Mouse (Mus musculus) large intestine, adult 2 months (tissue): ENCODE results near the gene Dusp6. TPM values are rescaled to one million over a fixed set of nuclear protein-coding genes. Genes with fewer than 3 reads are reported as not detected.

Experiments
- DNase-seq: peaks from one replicate; pipeline ENCODE4 v3.0.0-alpha.2; 2012; ENCODE audit warnings: low read depth, low spot score
- WGBS: fragments of 180-500 bp; shearing (Covaris S2); methylation state at CpG from one replicate; pipeline ENCODE4 v1.1.7; 2018; 5-methylcytosine and 5-hydroxymethylcytosine counted together
- polyA plus RNA-seq: library from polyadenylated mRNA; depleted of rRNA; stranded (reverse); fragments of >200 nt; gene quantifications from 2 replicates; pipeline ENCODE4 v1.2.3, GENCODE M21; 2012; rRNA removed

Dusp6 gene
- polyA plus RNA-seq, 1 experiment, result 63.7 TPM

DNA sequence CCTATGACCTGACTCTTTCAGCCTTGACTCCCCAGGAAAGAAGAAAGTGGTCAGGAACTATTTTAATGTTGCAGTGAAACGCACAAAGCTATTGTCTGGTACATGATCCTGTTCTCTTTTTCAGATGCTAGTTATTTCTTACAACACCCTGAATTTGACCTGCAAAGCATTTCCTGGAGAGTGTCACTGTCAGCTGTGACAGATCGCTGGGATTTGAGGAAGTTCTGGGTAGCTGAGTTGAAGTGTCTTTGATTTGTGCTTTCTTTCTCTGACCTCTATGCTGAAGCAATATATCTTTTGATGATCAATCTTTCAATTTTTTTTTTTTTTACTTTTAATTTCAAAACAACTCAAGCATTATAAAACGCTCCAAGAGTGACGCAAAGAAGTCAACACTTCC lies 39.0 kb downstream of the Dusp6 start:
- no peak for DNase-seq
- WGBS, result 65% methylated on average over 4 of the region's 4 CpGs

DNA sequence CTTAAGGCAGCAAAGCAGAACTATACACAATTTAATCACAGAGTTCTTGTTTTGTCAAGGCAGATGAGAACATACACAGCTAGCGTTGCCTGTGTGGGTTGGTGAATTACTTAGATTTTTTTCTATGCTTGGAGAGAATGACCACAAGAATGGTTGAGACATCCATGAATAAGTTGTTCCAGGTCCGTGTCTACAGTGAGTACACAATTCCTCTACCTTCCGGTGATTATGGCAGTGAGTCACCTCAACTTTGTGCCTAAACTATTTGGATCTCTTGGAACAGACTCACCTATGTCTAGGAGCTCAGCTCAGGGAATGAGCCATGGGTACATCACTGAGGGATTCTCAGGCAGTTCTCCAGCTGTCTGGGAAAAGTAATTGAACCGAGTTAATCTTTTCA lies 45.8 kb downstream of the Dusp6 start:
- 82% methylated on average over 4 of the region's 4 CpGs for WGBS
- DNase-seq, result no peak

DNA sequence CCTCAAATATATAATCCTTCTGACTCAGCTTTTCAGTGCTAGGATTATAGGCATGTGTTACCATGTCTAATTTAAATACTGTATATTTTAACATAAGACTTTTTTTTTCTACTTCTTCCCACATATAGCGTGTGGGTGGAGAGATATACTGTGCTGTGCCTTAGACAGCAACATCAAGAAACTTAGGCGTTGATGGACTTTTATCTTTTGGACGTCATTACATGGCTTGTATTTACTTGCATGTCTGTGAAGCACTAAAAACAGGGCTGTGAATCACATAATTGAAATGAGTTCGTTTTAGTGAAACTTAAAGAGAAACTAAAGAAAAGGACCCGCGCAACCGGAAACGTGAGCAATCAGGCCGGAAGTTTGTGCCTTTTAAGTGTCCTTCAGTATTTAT lies 46.6 kb downstream of the Dusp6 start:
- DNase-seq, result no peak

DNA sequence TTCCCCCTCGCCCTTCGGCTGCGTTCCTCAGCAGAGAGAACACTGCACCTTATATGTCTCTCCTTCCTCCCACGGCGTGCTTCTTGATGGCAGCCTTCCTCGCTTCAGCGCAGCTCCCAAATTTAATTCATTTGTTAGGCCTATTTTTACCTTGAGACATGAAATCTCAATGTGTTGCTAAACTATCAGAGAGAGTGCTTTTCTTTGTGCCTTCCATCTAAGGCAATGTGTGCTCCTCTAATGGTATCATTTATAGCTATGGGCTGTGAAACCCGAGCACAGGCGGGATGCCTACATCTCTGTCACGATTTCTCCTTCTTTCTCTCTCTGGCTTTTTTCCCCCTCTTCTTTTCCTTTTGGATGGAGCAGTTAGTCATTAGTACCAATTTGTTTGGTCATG lies 47.2 kb downstream of the Dusp6 start:
- 86% methylated on average over 10 of the region's 10 CpGs for WGBS
- no peak for DNase-seq

More for the DNA sequence above, 46.6 kb downstream of the Dusp6 start:
- WGBS, result 70% methylated on average over 9 of the region's 9 CpGs

DNA sequence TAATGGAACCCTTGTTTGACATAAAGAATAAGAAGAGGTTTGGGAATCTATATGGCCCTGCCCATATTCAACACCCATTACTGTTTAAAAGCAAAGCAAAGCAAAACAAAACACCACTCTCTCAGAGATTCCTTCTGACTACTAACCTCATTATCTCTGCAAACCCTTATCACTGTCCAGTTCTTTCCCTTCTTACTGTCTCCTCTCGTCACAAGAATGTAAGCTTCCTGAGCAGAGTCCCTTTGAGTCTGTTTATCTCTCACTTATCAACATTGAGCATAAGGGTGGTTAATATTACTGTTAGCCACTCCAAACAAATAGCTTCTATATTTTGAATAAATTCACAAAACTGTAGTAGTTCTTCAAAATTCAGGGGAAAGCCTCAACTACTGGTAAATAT lies 48.9 kb downstream of the Dusp6 start:
- 95% methylated on average over 1 of the region's 1 CpGs for WGBS
- no peak for DNase-seq

DNA sequence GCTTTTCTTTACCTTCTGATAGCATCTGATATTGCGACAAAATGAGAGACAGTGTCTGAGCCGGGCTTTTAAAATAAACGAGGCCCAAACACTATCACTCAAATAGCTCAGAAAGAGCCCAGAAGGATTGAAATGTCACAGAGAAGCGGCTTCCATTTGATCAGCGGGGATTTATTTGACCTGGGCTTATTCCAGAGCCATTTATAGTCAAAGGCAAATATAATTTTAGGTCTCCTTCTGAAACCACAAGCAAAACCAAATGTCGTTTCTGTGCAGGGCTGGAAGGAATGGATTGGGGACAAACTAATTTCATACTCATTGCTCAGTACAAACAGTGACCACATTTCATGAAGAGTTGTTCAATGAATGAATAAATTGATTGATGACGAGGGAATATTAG lies 51.3 kb downstream of the Dusp6 start:
- 25% methylated on average over 7 of the region's 7 CpGs for WGBS
- no peak for DNase-seq

DNA sequence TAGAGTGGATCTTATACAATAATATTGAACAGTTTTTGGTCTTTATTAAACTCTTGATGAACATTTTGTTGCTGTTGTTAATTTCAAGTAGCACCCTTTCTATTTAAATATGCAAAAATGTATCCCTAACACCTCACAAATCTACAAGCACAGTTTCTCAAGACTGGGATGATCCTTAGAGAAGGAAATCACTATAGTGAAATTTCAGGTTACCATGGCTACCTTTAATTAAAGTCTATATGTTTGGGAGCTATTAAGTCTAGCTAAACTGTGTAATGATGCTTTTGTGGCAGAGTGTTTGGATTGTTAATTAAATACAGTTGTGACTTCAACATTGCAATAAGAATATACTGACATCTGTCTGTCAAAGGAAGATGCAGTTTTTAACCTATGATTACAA lies 54.0 kb downstream of the Dusp6 start:
- DNase-seq, result no peak

Other genes with a start within 250 kb of the Dusp6 start
- gene Poc1b, start 156.2 kb upstream of the Dusp6 start, polyA plus RNA-seq, result 12.3 and 14.9 TPM in 2 replicates
- 10.0 and 10.5 TPM in 2 replicates for gene Galnt4, start 155.1 kb upstream of the Dusp6 start, polyA plus RNA-seq
- gene Phxr2, start 136.9 kb upstream of the Dusp6 start, polyA plus RNA-seq, result not detected in 2 replicates